Mouse (Mus musculus) liver, postnatal 0 days (tissue): ENCODE results near the gene Tmem179b. TPM values are rescaled to one million over a fixed set of nuclear protein-coding genes. Genes with fewer than 3 reads are reported as not detected.

Source experiments
- ATAC-seq: fragments of 200-750 bp; cut with Nextera tagmentation; 2 replicates; pipeline ENCODE4 v1.8.0; 2017; ENCODE audit warnings: mild to moderate bottlenecking, moderate library complexity
- DNase-seq: peaks from one replicate; pipeline ENCODE4 v3.0.0-alpha.2; 2016
- H3K27ac ChIP-seq: fragments of 300-500 bp; sonication (generic); 2 replicates; pipeline ENCODE4 v1.5.1; 2014; ENCODE audit warnings: antibody characterized with exemption, moderate library complexity, mild to moderate bottlenecking, low read depth
- H3K27me3 ChIP-seq: fragments of 300-500 bp; sonication (generic); 2 replicates; pipeline ENCODE4 v1.6.1; 2014; ENCODE audit warnings: low read length, control low read depth, mixed read lengths; ENCODE audit not compliant: insufficient read depth
- H3K36me3 ChIP-seq: fragments of 300-500 bp; sonication (generic); replicated peaks from 2 replicates; pipeline ENCODE4 v1.6.1; 2014; ENCODE audit warnings: mild to moderate bottlenecking, control low read depth, low read length, moderate library complexity, mixed read lengths; ENCODE audit not compliant: insufficient read depth
- H3K4me1 ChIP-seq: fragments of 300-500 bp; sonication (generic); 2 replicates; pipeline ENCODE4 v1.6.1; 2014; ENCODE audit warnings: antibody characterized with exemption, mild to moderate bottlenecking, control low read depth; ENCODE audit not compliant: insufficient read depth
- H3K4me2 ChIP-seq: fragments of 300-500 bp; sonication (generic); 2 replicates; pipeline ENCODE4 v1.6.1; 2014; ENCODE audit warnings: low read depth, mild to moderate bottlenecking, low read length, moderate library complexity, mixed read lengths
- H3K4me3 ChIP-seq: fragments of 300-500 bp; sonication (generic); 2 replicates; pipeline ENCODE4 v1.5.1; 2014; ENCODE audit warnings: low read depth, low read length
- H3K9ac ChIP-seq: fragments of 300-500 bp; sonication (generic); replicated peaks from 2 replicates; pipeline ENCODE4 v1.6.1; 2014; ENCODE audit warnings: mild to moderate bottlenecking, moderate library complexity
- H3K9me3 ChIP-seq: fragments of 300-500 bp; sonication (generic); 2 replicates; pipeline ENCODE4 v1.6.1; 2016; ENCODE audit warnings: mild to moderate bottlenecking, control low read depth, low read length, mixed read lengths
- CTCF ChIP-seq: sonication (generic); IDR thresholded peaks from 2 replicates; pipeline ENCODE4 v1.5.1; 2016; ENCODE audit warnings: antibody characterized with exemption, low read depth
- EP300 ChIP-seq: IDR thresholded peaks from 2 replicates; pipeline ENCODE4 v1.6.1; 2016; ENCODE audit warnings: antibody characterized with exemption, low read depth, mild to moderate bottlenecking
- WGBS: fragments of 180-500 bp; shearing (Covaris S2); extraction: QIAGEN DNeasy Blood & Tissue Kit; methylation state at CpG from one replicate; pipeline ENCODE4 v1.1.7; 2014; ENCODE audit not compliant: insufficient replicate concordance; 5-methylcytosine and 5-hydroxymethylcytosine counted together
- polyA plus RNA-seq: library from polyadenylated mRNA; unstranded; fragments of >200 nt; fragmentation: Nextera tagmentation; extraction: Ambion mirVana; gene quantifications from 2 replicates; pipeline ENCODE4 v1.2.1, GENCODE M21; 2015

Tmem179b gene
- polyA plus RNA-seq, 1 experiment from 2014 or later, result 80.3 TPM

- no peak overlapping the region for H3K4me3 ChIP-seq
- peaks cover 8% of the 10 kb centered on the region for H3K36me3 ChIP-seq
- 73% methylated on average over 9 of the region's 9 CpGs for WGBS
- no peaks in the 10 kb centered on the region for H3K9me3 ChIP-seq
- TF ChIP-seq EP300, result no peak
- H3K27me3 ChIP-seq, result no peaks in the 10 kb centered on the region
- H3K4me2 ChIP-seq, result peak overlapping the region; percentile 84; the same call in 1 of the 2 replicates
- no peak for ATAC-seq
- no peak for DNase-seq
- no peak overlapping the region; the same call in 1 of the 2 replicates for H3K9ac ChIP-seq
- peak overlapping the region; percentile 36 for H3K27ac ChIP-seq
- peaks cover 19% of the 10 kb centered on the region for H3K4me1 ChIP-seq
Measured at GRCm38 (mm10) chr19:8803204-8803780, 29.0 kb upstream of the Tmem179b start.

GRCm38 (mm10) chr19:8802130-8802821, 28.0 kb upstream of the Tmem179b start, which contains the start of gene Zbtb3:
Gene Zbtb3 (plus strand): TSS chr19:8802555.
- Histone ChIP-seq H3K9me3 (no peaks in the 10 kb centered on the region), H3K27me3 (no peaks in the 10 kb centered on the region), H3K4me3 (peak within 1 kb of the TSS; percentile 75), H3K36me3 (peaks cover 3% of the 10 kb centered on the region; the same call in 1 of the 2 replicates), H3K9ac (peak within 1 kb of the TSS; percentile 73), H3K4me1 (peaks cover 24% of the 10 kb centered on the region), H3K27ac (peak within 1 kb of the TSS; percentile 79), H3K4me2 (peak within 1 kb of the TSS; percentile 84)
- ATAC-seq, result peak; percentile 97
- peak; percentile 94 for DNase-seq
- peak; percentile 56; the same call in 1 of the 2 replicates for TF ChIP-seq EP300
- TF ChIP-seq CTCF, result no peak
- WGBS, result under 1% methylated on average over 30 of the region's 30 CpGs

GRCm38 (mm10) chr19:8798947-8799315, 24.7 kb upstream of the Tmem179b start:
- no peaks in the 10 kb centered on the region for H3K9me3 ChIP-seq
- no peaks in the 10 kb centered on the region for H3K27me3 ChIP-seq
- H3K4me3 ChIP-seq, result peak overlapping the region; percentile 68
- H3K4me2 ChIP-seq, result peak overlapping the region; percentile 80
- TF ChIP-seq EP300 (no peak), CTCF (no peak)
- H3K27ac ChIP-seq, result no peak overlapping the region
- no peak for DNase-seq
- no peak overlapping the region for H3K9ac ChIP-seq
- H3K4me1 ChIP-seq, result peaks cover 27% of the 10 kb centered on the region
- no peak for ATAC-seq
- peaks cover 17% of the 10 kb centered on the region for H3K36me3 ChIP-seq

- peak within 1 kb of the TSS; percentile 68 for H3K4me3 ChIP-seq
- peaks cover 25% of the 10 kb centered on the region for H3K4me1 ChIP-seq
- H3K4me2 ChIP-seq, result peak within 1 kb of the TSS; percentile 80
- no peaks in the 10 kb centered on the region for H3K27me3 ChIP-seq
- peak within 1 kb of the TSS; percentile 77 for H3K27ac ChIP-seq
- H3K9ac ChIP-seq, result peak within 1 kb of the TSS; percentile 73
- 0 out of 2 replicates have a peak, but pooled peaks have one; percentile 19 for TF ChIP-seq EP300
- no peak for TF ChIP-seq CTCF
- peaks cover 23% of the 10 kb centered on the region for H3K36me3 ChIP-seq
- DNase-seq, result peak; percentile 91
- under 1% methylated on average over 25 of the region's 25 CpGs for WGBS
- peak; percentile 64 for ATAC-seq
- H3K9me3 ChIP-seq, result no peaks in the 10 kb centered on the region
Measured at GRCm38 (mm10) chr19:8798264-8798946, 24.1 kb upstream of the Tmem179b start, which contains the start of gene Polr2g. Gene Polr2g (minus strand): TSS chr19:8798577.

GRCm38 (mm10) chr19:8790171-8790570, 15.9 kb upstream of the Tmem179b start:
- H3K4me2 ChIP-seq, result no peak overlapping the region
- no peak overlapping the region for H3K27ac ChIP-seq
- peaks cover 26% of the 10 kb centered on the region for H3K36me3 ChIP-seq
- 78% methylated on average over 7 of the region's 7 CpGs for WGBS
- TF ChIP-seq EP300 (no peak), CTCF (no peak)
- H3K9me3 ChIP-seq, result no peaks in the 10 kb centered on the region
- no peak overlapping the region for H3K9ac ChIP-seq
- H3K4me3 ChIP-seq, result no peak overlapping the region
- no peaks in the 10 kb centered on the region for H3K27me3 ChIP-seq
- DNase-seq (no peak), ATAC-seq (no peak)
- peaks cover 6% of the 10 kb centered on the region; the same call in 1 of the 2 replicates for H3K4me1 ChIP-seq

GRCm38 (mm10) chr19:8789171-8789570, 14.9 kb upstream of the Tmem179b start:
- ATAC-seq, result no peak
- H3K4me1 ChIP-seq, result peaks cover 6% of the 10 kb centered on the region; the same call in 1 of the 2 replicates
- DNase-seq, result no peak
- H3K36me3 ChIP-seq, result peaks cover 16% of the 10 kb centered on the region
- H3K4me2 ChIP-seq, result no peak overlapping the region
- no peak for TF ChIP-seq CTCF
- no peak for TF ChIP-seq EP300
- H3K9me3 ChIP-seq, result no peaks in the 10 kb centered on the region
- no peaks in the 10 kb centered on the region for H3K27me3 ChIP-seq
- no peak overlapping the region for H3K9ac ChIP-seq
- H3K27ac ChIP-seq, result no peak overlapping the region
- 65% methylated on average over 1 of the region's 1 CpGs for WGBS
- H3K4me3 ChIP-seq, result no peak overlapping the region
